Mouse (Mus musculus) retina, postnatal 1 day (tissue): ENCODE data around the gene Mtmr10.

Source experiments
- DNase-seq: peaks from one replicate; pipeline ENCODE4 v3.0.0-alpha.2; 2012

The Mtmr10 gene

GRCm38 (mm10) chr7:64373147-64373829 is 85.8 kb downstream of the Mtmr10 start:
- DNase-seq = peak; percentile 5

DNA sequence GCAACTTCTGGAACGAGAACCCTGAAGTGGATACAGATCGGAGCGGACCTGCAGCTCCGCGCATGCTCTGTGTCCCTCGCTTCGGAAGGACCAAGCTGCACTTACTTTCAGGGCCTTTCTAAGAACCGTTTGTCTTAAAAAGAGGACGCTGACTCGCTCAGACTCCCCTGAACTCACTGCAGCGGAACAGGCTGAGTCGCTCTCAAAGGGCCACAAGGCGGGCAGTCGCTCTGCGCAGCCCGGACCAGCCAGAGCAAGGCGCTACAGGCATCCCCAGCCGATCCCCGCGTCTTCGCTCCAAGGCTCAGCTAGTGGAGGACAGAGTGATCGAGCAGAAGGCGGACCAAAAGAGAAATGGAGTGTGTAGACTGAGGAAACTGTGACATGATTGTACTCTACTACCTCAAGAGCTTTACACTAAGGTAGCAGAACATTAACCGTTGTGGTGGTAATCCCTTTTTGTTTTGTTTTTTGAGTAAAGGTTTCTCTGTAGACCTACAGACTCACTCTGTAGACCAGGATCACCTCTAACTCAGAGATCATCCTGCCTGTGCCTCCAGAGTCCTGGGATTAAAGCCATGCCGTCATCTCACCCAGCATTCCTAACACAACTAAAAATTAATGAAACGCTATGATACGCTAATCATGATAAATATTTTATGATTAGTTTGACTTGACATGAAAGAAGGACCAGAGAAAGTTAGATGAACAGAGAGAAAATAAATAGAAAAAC is 86.5 kb downstream of the Mtmr10 start, which contains the start of gene Fan1:
Fan1 (minus strand) TSS at position 266 of the 733 bp plus-strand sequence.
- peak; percentile 90 for DNase-seq
